Mouse (Mus musculus) kidney, embryonic 14.5 days (tissue): ENCODE data around the gene 4930596D02Rik. TPM values are rescaled to one million over a fixed set of nuclear protein-coding genes. Genes with fewer than 3 reads are reported as not detected.

Experiments
- ATAC-seq: fragments of 200-750 bp; cut with Nextera tagmentation; 2 replicates; pipeline ENCODE4 v1.8.0; 2017; ENCODE audit warnings: moderate number of reproducible peaks, mild to moderate bottlenecking, moderate TSS enrichment, moderate library complexity; ENCODE audit not compliant: low FRiP score, low TSS enrichment
- H3K27ac ChIP-seq: fragments of 300-500 bp; sonication (generic); 2 replicates; pipeline ENCODE4 v1.5.1; 2014; ENCODE audit warnings: low read depth, mild to moderate bottlenecking, low read length, moderate library complexity, mixed read lengths
- H3K27me3 ChIP-seq: fragments of 300-500 bp; sonication (generic); 2 replicates; pipeline ENCODE4 v1.6.1; 2014; ENCODE audit warnings: mild to moderate bottlenecking, low read length; ENCODE audit not compliant: control insufficient read depth, insufficient read depth
- H3K36me3 ChIP-seq: fragments of 300-500 bp; sonication (generic); 2 replicates; pipeline ENCODE4 v1.6.1; 2014; ENCODE audit warnings: low read length, mixed read lengths; ENCODE audit not compliant: control insufficient read depth, insufficient read depth
- H3K4me1 ChIP-seq: fragments of 300-500 bp; sonication (generic); 2 replicates; pipeline ENCODE4 v1.6.1; 2014; ENCODE audit warnings: low read length, mixed read lengths; ENCODE audit not compliant: control insufficient read depth, insufficient read depth
- H3K4me2 ChIP-seq: fragments of 300-500 bp; sonication (generic); replicated peaks from 2 replicates; pipeline ENCODE4 v1.6.1; 2014; ENCODE audit warnings: low read depth, mild to moderate bottlenecking, low read length
- H3K4me3 ChIP-seq: fragments of 300-500 bp; sonication (generic); 2 replicates; pipeline ENCODE4 v1.5.1; 2014; ENCODE audit warnings: mild to moderate bottlenecking, low read length
- H3K9ac ChIP-seq: fragments of 300-500 bp; sonication (generic); 2 replicates; pipeline ENCODE4 v1.6.1; 2014; ENCODE audit warnings: low read depth, mild to moderate bottlenecking, low read length, moderate library complexity
- H3K9me3 ChIP-seq: fragments of 300-500 bp; sonication (generic); 2 replicates; pipeline ENCODE4 v1.6.1; 2016; ENCODE audit warnings: low read length; ENCODE audit not compliant: control insufficient read depth
- WGBS: fragments of 180-500 bp; shearing (Covaris S2); extraction: QIAGEN DNeasy Blood & Tissue Kit; methylation state at CpG from one replicate; pipeline ENCODE4 v1.1.7; 2014; 5-methylcytosine and 5-hydroxymethylcytosine counted together
- polyA plus RNA-seq: library from polyadenylated mRNA; unstranded; fragments of >200 nt; fragmentation: Nextera tagmentation; extraction: Ambion mirVana; gene quantifications from 2 replicates; pipeline ENCODE4 v1.2.1, GENCODE M21; 2014

The 4930596D02Rik gene
- polyA plus RNA-seq = not detected in 2 replicates

DNA sequence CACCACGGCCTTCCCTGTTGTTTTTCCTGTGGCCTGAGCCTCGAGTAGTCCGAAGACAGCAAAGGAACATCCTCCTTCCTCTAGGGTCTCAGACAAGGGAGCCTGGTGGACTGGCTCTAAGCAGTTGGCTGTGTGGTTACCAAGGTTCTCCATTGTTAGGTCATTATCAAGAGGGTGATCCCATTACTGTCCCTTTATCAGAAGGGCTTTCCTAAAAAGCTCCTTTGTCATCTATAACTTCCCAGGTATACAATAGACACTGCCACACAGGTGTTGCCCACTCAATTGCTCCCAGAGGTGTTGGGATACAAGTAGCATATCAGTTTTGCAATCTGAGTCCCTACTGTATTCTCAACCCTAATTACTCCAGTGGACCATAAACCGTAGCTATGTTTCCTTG, at the start of gene 4930596D02Rik:
4930596D02Rik (minus strand) TSS at position 101 of the 400 bp plus-strand sequence.
- Histone ChIP-seq H3K9ac (no peak within 1 kb of the TSS), H3K27ac (no peak within 1 kb of the TSS), H3K4me2 (no peak within 1 kb of the TSS), H3K36me3 (no peaks in the 10 kb centered on the region), H3K27me3 (no peaks in the 10 kb centered on the region), H3K9me3 (no peaks in the 10 kb centered on the region), H3K4me3 (no peak within 1 kb of the TSS), H3K4me1 (no peaks in the 10 kb centered on the region)
- ATAC-seq = no peak
- 66% methylated on average over 4 of the region's 4 CpGs for WGBS

DNA sequence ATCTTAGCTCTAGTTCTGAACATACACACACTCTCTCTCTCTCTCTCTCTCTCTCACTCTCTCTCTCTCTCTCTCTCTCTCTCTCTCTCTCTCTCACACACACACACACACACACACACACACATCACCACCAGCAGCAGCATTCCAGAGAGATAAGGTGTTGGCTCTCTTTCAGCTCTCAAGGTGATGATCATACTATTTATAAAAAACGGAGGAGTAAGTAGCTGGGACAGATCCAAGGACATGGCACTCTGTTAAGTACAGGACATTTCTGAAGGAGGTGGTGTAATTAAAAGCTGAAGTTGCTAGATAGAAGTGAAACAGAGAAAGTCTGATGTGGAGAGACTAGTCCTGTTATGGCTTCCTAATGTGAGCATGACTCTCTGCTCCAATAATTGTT, 41.5 kb upstream of the 4930596D02Rik start:
- no peak overlapping the region for H3K4me2 ChIP-seq
- H3K9me3 ChIP-seq = no peaks in the 10 kb centered on the region
- no peaks in the 10 kb centered on the region for H3K36me3 ChIP-seq
- H3K27ac ChIP-seq = no peak overlapping the region
- no peak for ATAC-seq
- no peaks in the 10 kb centered on the region for H3K27me3 ChIP-seq
- no peaks in the 10 kb centered on the region for H3K4me1 ChIP-seq
- WGBS = 57% methylated on average over 1 of the region's 1 CpGs
- no peak overlapping the region for H3K4me3 ChIP-seq
- no peak overlapping the region for H3K9ac ChIP-seq

DNA sequence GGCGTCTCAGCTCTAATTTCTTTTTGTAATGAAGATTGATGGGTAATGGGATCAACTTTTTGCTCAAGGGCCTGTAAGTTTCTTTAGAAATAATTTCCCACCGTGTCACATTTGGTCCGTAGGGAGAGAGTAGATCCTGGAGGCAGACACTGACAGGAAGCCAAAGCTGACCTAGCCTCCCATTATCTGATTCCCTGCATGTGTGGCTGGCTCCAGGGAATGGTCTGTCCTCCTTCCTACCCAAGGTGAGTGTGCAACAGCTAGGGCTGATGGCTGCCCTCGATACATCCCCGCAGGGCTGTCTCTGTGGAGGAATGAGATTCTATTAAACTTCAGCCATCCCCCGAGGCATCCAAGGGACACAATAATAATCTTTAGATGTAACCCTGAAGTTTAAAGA, 33.5 kb upstream of the 4930596D02Rik start:
- Histone ChIP-seq H3K9ac (no peak overlapping the region), H3K4me1 (no peaks in the 10 kb centered on the region), H3K27ac (no peak overlapping the region), H3K27me3 (no peaks in the 10 kb centered on the region), H3K4me3 (no peak overlapping the region), H3K9me3 (no peaks in the 10 kb centered on the region), H3K4me2 (no peak overlapping the region), H3K36me3 (no peaks in the 10 kb centered on the region)
- 43% methylated on average over 6 of the region's 6 CpGs for WGBS
- no peak for ATAC-seq

DNA sequence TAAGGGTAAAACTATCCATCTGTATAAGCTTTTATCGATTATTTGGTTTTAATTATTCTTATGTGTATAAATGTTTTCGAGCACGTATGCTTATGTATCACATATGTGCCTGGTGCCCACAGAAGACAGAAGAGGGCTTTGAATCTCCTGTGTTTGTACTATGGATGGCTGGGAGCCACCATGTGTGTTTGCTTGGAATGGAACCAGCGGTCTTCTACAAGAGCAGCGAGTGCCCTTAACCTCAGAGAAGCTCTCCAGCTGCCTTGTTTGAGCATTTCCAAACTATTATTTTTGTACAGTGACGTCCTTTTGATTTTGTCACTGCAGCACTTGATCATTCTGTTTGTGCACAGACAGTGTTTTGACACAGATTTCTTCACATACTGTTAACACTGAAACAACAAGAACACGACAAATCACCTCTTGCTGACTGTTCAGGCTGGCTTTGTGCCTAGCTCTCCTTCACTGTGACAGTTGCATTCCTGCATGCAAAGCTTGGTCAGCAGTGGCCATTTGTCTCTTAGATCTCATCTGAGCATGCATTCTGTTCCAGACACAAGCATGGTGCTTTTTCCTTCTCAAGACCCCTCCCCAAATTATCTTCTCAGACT, 30.4 kb upstream of the 4930596D02Rik start:
- WGBS = 79% methylated on average over 7 of the region's 7 CpGs
- no peaks in the 10 kb centered on the region for H3K36me3 ChIP-seq
- ATAC-seq = no peak

DNA sequence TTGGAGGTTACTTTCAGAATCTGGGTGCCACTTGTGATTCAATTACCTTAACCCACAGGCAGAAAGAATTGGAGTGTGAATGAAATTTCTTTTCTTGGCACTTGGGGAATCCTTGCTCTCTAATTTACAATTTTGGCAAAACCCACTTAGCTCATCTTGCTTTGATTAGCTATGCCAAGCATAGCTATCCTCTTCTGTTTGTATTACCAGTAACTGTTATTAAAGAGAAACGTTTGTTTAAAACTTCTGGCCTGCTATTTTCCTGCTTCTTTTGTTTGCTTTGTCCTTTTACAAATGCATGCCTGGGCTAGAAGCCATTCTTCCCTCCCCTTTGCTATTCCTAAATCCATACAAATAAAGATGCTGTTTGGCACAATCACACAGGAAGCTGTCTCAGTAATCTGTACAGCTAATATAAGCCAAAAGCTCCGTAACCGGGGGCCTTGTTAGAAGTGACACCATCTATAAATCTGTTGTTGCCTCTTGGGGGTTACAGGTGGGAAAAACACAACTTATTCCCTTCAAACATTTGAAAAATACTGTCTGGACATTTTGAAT, 19.0 kb downstream of the 4930596D02Rik start:
- H3K27ac ChIP-seq = no peak overlapping the region
- no peak overlapping the region for H3K4me3 ChIP-seq
- H3K4me1 ChIP-seq = no peaks in the 10 kb centered on the region
- H3K4me2 ChIP-seq = no peak overlapping the region
- no peaks in the 10 kb centered on the region for H3K36me3 ChIP-seq
- H3K9ac ChIP-seq = no peak overlapping the region
- H3K9me3 ChIP-seq = no peaks in the 10 kb centered on the region
- H3K27me3 ChIP-seq = no peaks in the 10 kb centered on the region
- 65% methylated on average over 3 of the region's 3 CpGs for WGBS
- ATAC-seq = no peak

More for the DNA sequence above, 30.4 kb upstream of the 4930596D02Rik start:
- H3K9ac ChIP-seq = no peak overlapping the region
- no peak overlapping the region for H3K4me2 ChIP-seq
- H3K4me3 ChIP-seq = no peak overlapping the region
- no peaks in the 10 kb centered on the region for H3K27me3 ChIP-seq
- no peaks in the 10 kb centered on the region for H3K4me1 ChIP-seq
- no peak overlapping the region for H3K27ac ChIP-seq
- H3K9me3 ChIP-seq = no peaks in the 10 kb centered on the region

DNA sequence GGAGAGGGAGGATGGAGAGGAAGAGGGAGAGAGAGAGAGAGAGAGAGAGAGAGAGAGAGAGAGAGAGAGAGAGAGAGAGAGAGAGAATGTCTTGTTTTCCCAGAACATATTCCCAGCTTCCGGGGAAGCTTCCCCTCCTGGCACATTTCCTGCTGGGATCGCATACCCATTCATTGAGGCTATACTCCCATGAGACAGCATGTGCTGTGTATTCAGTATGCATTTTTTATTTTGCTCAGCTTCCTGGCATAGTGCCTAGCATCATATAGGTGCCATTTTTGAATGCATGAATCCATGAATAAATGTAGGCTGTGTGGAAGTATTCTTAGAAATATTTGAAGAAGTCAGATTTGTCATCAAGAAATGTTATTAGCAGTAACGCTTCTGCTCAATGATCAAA, 31.7 kb downstream of the 4930596D02Rik start:
- Histone ChIP-seq H3K4me3 (no peak overlapping the region), H3K4me1 (no peaks in the 10 kb centered on the region), H3K9ac (no peak overlapping the region), H3K27ac (no peak overlapping the region), H3K36me3 (no peaks in the 10 kb centered on the region), H3K27me3 (no peaks in the 10 kb centered on the region), H3K4me2 (no peak overlapping the region), H3K9me3 (no peaks in the 10 kb centered on the region)
- WGBS = 91% methylated on average over 3 of the region's 3 CpGs
- ATAC-seq = no peak

DNA sequence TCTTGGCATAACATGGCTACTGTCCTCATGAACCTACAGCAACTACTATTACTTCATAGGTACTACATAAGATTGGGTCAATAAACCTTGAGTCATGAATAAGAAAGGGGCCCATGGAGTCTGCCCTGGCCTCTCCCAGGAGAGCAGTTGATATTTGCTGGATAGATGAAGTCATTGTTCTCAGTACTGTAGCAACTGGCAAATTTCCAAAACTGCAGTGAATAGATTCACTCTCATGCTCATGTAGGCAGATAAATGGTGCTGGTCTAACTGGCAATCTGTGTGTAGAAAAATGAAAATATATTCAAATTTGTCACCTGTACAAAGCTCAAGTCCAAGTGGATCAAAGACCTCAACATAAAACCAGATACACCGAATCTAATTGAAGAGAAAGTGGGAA, 38.5 kb downstream of the 4930596D02Rik start:
- H3K4me3 ChIP-seq = no peak overlapping the region
- H3K4me2 ChIP-seq = no peak overlapping the region
- no peak overlapping the region for H3K27ac ChIP-seq
- H3K36me3 ChIP-seq = no peaks in the 10 kb centered on the region
- no peak overlapping the region for H3K9ac ChIP-seq
- H3K4me1 ChIP-seq = no peaks in the 10 kb centered on the region
- WGBS = 97% methylated on average over 1 of the region's 1 CpGs
- no peaks in the 10 kb centered on the region for H3K9me3 ChIP-seq
- H3K27me3 ChIP-seq = no peaks in the 10 kb centered on the region
- ATAC-seq = no peak
